Mouse (Mus musculus): ENCODE results near the gene Elmsan1.

GRCm38 (mm10) chr12:84185547-84185946, 33.1 kb downstream of the Elmsan1 start:
- TF ChIP-seq CTCF (IDR thresholded peaks at IDR 0.05; ENCODE audit: low read depth, low read length) (no peak), POLR2A (IDR thresholded peaks at IDR 0.05; ENCODE audit: insufficient read depth, low read length) (no peak)

Measured in ES-Bruce4 (cell line).